Mouse (Mus musculus): ENCODE measurements around the gene Nfe2l1.
"Not testable (repeated sequence)": the region's sequence is repeated elsewhere in the genome, so short reads cannot be mapped to it uniquely, and the experiment has no call there.

Gene Nfe2l1

DNA sequence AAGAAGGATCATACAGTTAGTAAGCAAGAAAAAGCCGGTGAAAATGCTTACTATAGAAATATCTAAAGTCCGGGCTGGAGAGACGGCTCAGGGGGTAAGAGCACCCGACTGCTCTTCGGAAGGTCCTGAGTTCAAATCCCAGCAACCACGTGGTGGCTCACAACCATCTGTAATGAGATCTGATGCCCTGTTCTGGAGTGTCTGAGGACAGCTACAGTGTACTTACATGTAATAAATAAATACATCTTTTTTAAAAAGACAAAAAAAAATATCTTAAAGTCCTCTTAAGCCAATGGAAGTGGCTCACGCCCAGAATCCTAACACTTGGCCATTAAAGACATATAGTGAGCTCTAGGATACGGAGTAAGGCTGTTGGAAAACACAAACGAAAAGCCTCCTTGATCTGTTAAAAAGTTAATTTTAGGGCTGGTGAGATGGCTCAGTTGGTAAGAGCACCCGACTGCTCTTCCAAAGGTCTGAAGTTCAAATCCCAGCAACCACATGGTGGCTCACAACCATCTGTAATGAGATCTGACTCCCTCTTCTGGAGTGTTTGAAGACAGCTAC, 51.6 kb downstream of the Nfe2l1 start:
- not testable (repeated sequence) for DNase-seq (ENCODE audit: low read depth, low spot score)

DNA sequence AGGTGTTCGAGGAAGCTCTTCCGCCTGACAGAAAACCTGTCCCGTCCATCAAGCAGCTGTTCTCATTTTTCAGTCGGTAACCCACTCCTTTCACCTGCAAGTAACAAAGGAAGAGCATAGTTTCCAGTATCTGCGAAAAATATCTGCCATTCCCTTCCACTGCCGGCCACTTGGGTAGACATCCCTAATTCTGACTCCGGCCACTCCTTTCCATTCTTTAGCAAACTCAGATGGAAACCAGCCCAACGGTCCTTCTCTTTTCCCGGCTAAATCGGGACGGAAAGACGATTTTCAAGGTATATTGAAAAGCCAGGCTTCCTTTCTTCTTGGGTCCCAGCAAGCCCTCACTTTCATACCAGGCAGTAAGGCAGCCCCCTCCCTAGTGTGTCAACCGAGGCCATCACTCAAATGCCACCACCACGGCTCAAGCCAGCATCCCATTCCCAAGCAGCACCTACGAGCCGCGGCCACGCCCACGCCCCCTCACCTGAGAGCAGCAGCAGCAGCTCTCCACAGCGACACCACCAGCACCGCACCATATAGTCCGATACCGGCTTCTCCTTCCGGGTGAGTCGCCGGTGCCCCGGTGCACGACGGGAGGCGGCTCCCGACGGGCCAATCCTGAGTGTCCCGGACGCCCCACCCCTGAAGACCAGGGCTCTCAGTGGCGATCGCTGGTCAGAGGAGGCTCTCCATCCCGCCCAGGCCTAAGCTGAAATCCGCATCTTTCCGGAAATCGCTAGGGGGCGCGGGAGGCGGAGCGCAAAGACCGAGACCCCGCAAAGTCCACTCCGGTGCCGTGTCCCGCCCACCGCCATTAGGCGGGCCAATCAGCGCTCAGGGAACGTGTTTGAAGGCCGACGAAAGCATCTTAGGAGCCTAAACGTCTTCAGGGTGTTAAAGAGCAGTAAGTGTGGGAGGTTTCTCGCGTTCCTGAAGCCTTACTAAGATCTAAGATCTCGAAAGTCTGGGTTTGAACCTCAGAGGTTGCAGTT, 52.5 kb downstream of the Nfe2l1 start, which contains the start of gene Snx11:
TSS of gene Snx11 (minus strand) at position 592 of the 995 bp plus-strand sequence.
- DNase-seq (ENCODE audit: low read depth, low spot score), result peak; percentile 99

DNA sequence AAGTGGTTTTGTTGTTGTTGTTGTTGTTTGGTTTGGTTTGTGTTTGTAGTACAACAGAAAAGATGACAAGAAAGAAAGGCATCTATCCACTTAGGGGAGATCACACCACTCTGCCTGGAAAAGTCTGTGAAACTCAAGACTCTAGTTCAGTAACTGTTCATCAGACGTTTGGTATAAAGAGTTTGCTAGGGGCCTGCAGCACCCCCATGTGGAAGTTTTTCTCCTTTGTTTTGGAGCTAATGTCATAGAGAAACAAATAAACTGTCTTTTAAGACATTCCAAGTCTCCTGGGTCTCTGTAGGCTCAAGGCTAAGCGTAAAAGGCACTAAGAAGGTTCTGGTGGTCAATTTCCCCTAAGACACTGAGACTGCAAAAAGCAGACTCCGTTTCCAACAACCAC, 53.7 kb downstream of the Nfe2l1 start:
- no peak for DNase-seq (ENCODE audit: low read depth, low spot score)

DNA sequence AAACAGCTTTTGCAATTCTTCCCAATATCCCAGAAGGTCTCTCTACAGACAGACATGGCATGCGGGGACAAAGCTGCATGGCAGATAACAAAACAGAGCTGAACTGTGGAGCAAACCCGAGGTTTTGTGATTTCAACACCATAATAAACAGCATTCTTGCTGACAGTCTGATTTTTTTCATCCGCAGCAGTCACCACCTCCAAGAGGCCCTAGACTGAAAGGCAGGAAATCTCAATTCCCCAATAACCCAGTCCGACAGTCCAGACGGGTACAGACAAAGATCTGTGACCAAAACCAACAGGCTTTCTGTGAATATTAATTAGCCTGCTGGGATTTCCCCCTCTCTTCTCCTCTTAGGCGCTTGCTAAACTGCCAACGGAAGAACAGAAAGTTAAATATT, 54.1 kb downstream of the Nfe2l1 start:
- DNase-seq (ENCODE audit: low read depth, low spot score), result no peak

DNA sequence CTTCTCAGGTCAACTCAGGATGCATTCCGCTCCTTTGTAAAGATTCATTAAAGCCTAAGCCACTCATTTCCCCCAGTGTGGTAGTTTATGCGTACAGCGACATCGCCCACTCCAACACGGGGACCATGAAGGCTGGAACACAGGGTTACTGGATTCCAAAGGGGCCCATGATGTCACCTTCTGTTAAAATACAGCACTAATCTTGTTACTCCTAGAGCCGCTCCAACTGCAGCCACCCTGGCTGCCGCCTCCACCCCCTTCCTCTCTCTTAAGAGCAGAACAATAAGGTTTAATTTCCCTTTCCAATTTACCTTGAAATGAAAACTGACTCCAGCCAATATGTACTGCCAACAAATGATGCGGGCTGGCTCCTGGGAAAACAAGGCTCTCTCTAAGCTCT, 54.7 kb downstream of the Nfe2l1 start:
- DNase-seq (ENCODE audit: low read depth, low spot score), result no peak

DNA sequence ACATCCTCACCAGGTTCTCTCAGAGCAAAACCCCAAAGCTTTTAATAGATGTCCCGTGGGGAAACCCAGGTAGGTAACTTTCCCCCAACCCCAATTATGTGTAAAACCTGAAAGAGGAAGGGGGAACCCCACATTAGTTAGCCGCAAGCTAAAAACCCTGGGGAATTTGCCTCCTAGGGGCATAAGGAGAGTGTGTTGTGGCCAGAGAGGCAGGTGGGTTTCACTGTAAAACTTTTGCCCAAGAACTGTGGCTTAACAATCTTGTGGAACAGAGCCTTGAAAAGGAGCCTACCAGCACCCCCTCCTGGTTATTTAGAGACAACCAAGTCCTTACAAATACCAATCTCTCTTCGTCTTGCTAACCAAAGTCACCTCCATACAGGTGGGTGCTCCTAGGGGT, 55.2 kb downstream of the Nfe2l1 start:
- no peak for DNase-seq (ENCODE audit: low read depth, low spot score)

DNA sequence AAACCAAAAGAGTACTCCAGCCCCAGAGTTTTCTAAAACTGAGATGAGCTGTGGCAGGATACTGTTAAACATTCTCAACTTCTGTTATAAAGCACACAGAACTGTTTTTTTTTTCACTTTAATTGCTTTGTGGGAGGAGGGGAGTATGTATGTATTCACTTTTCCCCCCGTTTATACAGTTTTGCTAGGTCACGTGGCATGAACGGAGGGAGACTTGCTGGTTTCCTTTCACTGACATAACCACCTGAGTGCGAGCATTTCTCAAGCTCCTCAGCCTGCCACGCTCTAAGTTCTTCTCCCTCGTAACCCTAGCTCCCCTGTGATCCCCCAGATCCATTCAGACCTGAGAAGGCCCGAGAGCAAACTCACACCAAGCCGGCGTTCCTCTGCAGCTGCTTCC, 57.4 kb downstream of the Nfe2l1 start:
- DNase-seq (ENCODE audit: low read depth, low spot score), result no peak

DNA sequence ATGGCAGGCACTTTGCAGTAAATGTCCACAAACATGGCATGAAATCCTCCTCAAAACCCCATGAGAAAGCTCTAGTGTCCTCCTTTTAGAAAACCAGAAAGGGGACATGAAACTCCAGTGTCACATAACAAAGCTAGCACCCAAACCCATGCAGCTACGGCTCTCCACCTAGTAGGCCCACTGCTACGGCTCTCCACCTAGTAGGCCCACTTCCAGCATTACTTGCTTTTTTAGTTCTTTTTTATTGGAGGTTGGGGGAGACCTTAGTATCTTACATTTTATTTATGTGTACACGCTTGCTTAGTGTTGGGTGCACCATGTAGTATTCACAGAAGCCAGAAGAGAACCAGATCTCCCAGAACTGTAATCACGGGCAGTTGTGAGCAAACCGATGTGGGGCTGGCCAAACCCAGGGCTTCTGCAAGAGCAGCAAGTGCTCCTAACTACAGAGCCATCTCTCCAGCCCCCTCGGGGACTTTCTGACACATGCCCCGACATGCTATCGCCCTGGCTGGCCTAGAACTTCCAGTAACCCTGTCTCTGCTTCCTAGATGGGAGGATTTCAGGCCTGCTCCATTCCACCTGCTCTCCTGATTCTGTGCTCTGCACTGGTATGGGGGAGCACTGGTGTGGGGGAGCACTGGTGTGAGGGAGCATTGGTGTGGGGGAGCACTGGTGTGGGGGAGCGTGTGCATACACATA, 58.3 kb downstream of the Nfe2l1 start:
- DNase-seq (ENCODE audit: low read depth, low spot score), result no peak

DNA sequence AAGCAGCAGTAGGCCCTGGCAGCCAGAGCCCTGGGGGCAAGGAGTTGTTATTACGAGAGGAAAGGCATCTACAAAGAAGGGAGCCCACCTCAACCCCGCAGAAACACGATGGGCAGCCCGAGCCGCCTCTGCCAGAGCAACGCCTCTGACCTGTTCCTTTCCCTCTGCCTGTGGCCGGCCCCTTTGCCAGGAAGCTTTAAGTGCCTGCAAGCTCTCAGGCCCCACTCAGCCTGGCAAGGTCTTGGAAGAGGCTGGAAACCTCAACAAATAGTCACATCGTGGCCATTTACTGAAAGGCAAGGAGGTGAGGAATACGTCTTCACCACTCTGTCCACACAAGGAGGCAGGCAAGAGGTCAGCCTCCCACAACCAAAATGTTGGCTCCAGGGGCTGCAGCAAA, 61.5 kb downstream of the Nfe2l1 start:
- DNase-seq (ENCODE audit: low read depth, low spot score), result no peak

Measured in forelimb bud, embryonic 11.5 days (tissue).